Mouse (Mus musculus) bone marrow macrophage, adult 2 months (primary cell): Measurements from ENCODE around the gene Lrig3. TPM values are rescaled to one million over a fixed set of nuclear protein-coding genes. Genes with fewer than 3 reads are reported as not detected.

Experiments used
- H3K27ac ChIP-seq: 2 replicates; pipeline ENCODE4 v1.5.1; 2012; ENCODE audit warnings: low read depth, low read length; ENCODE audit not compliant: insufficient read depth
- H3K4me1 ChIP-seq: 2 replicates; pipeline ENCODE4 v1.6.1; 2012; ENCODE audit warnings: low read length; ENCODE audit not compliant: control insufficient read depth, insufficient read depth
- H3K4me3 ChIP-seq: 2 replicates; pipeline ENCODE4 v1.5.1; 2012; ENCODE audit warnings: mild to moderate bottlenecking, low read length, moderate library complexity; ENCODE audit not compliant: insufficient read depth
- CTCF ChIP-seq: IDR thresholded peaks from 2 replicates; pipeline ENCODE4 v1.5.1; 2012; ENCODE audit warnings: low read depth, mild to moderate bottlenecking, low read length, moderate library complexity
- POLR2A ChIP-seq: IDR thresholded peaks from 2 replicates; pipeline ENCODE4 v1.6.1; 2012; ENCODE audit warnings: mild to moderate bottlenecking, low read depth, low read length, borderline replicate concordance
- polyA plus RNA-seq: library from polyadenylated mRNA; stranded (reverse); fragments of >200 nt; gene quantifications from 2 replicates; pipeline ENCODE4 v1.2.4, GENCODE M21; 2012; ENCODE audit not compliant: missing spikeins, insufficient read depth, insufficient read length

Gene Lrig3
- polyA plus RNA-seq, 1 experiment = 0.46 TPM

- Histone ChIP-seq H3K4me1 (no peaks in the 10 kb centered on the region), H3K27ac (no peak overlapping the region), H3K4me3 (no peak overlapping the region)
- TF ChIP-seq POLR2A (no peak), CTCF (no peak)
Observed at GRCm38 (mm10) chr10:125938528-125939402, 27.2 kb upstream of the Lrig3 start.

GRCm38 (mm10) chr10:125940316-125941059, 25.5 kb upstream of the Lrig3 start:
- Histone ChIP-seq H3K4me1 (no peaks in the 10 kb centered on the region), H3K27ac (no peak overlapping the region), H3K4me3 (no peak overlapping the region)
- TF ChIP-seq CTCF = no peak
- TF ChIP-seq POLR2A = no peak

GRCm38 (mm10) chr10:125943098-125943497, 22.9 kb upstream of the Lrig3 start:
- Histone ChIP-seq H3K4me3 (no peak overlapping the region), H3K27ac (no peak overlapping the region)
- TF ChIP-seq POLR2A (no peak), CTCF (no peak)

DNA sequence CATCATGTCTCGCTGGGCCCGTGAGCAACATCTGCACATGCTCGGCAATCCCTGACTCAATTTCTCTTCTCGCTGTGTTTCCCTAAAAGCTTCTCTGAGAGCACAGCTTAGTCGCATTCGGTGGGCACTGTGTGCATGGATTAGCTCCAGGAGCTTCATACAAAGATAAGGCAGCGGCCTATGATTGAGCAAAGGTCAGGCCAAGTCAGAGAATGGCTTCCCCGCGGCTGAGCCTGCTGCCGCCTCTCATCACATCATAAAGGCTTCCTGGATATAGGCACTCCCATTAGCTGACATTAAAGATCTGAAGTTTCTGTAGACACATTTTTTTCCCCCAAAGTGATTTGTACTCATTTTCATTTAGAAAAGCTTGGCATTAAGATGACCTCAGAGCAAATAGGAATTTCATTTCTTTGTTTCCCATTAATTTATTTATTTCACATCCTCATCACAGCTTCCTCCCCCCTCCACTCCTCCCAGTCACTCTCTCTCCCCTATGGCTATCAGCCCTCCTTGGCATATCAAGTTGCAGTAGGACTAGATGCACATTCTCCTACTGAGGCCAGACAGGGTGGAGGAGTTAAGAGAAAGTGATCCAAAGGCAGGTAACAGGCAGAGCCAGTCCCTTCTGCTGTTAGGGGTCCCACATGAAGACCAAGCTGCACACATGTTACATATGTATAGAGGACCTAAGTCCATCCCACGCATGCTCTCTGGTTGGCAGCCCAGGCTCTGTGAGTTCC, 21.0 kb upstream of the Lrig3 start:
- H3K4me1 ChIP-seq = no peaks in the 10 kb centered on the region
- H3K27ac ChIP-seq = no peak overlapping the region
- no peak overlapping the region for H3K4me3 ChIP-seq
- no peak for TF ChIP-seq CTCF
- TF ChIP-seq POLR2A = no peak

More at GRCm38 (mm10) chr10:125943098-125943497, 22.9 kb upstream of the Lrig3 start:
- H3K4me1 ChIP-seq = no peaks in the 10 kb centered on the region

- no peak for TF ChIP-seq POLR2A
- no peak for TF ChIP-seq CTCF
- Histone ChIP-seq H3K27ac (no peak overlapping the region), H3K4me1 (no peaks in the 10 kb centered on the region), H3K4me3 (no peak overlapping the region)
Observed at GRCm38 (mm10) chr10:125948842-125949474, 17.0 kb upstream of the Lrig3 start.

DNA sequence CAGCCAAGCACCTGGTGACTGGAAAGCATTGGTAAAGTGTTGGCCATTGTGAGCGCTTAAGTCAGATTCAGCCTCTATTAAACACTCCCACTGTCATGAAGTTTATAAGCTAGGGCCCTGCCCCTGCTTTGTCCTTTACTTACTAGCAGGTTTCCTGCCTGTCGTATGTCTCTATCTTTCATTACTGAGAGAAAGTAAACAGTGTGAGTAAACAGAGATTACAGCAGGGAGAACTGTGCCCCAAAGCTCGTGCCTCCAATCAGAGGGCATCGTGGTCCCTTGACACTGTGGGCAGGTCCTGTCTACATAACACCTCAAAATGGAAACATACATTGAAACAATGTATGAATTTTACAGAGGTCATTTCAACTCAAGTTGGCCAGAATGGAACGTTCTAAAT, 14.3 kb upstream of the Lrig3 start:
- Histone ChIP-seq H3K4me1 (no peaks in the 10 kb centered on the region), H3K27ac (no peak overlapping the region), H3K4me3 (no peak overlapping the region)
- TF ChIP-seq CTCF (no peak), POLR2A (no peak)

DNA sequence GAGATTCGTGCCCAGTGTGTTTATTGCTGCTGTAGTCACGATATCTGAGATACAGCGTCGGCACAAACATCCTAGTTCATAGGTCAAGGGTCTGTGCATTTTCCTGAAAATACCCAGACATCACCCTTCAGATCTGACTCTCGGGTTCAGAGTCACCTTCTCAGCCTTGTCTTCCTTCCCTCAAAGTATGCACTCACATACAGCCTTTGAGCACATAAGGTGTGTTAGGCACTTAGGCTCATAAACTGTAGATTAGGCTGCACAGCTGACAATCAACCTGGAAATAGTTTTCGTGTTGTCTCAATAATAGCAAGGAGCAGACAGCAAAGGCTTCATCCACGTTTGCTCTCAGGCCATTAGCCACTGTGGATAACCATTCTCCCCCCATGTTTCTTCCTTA, 11.6 kb upstream of the Lrig3 start:
- no peak overlapping the region for H3K27ac ChIP-seq
- H3K4me1 ChIP-seq = no peaks in the 10 kb centered on the region
- TF ChIP-seq POLR2A (no peak), CTCF (no peak)
- H3K4me3 ChIP-seq = no peak overlapping the region

GRCm38 (mm10) chr10:125954747-125955530, 11.0 kb upstream of the Lrig3 start:
- no peaks in the 10 kb centered on the region for H3K4me1 ChIP-seq
- H3K4me3 ChIP-seq = no peak overlapping the region

More at GRCm38 (mm10) chr10:125954747-125955530, 11.0 kb upstream of the Lrig3 start:
- no peak for TF ChIP-seq POLR2A
- no peak for TF ChIP-seq CTCF
- no peak overlapping the region for H3K27ac ChIP-seq
